9 mouse cellular contexts compared by ENCODE assay signal in genomic region chr10:110727816-110728215, GRCm38 (mm10). TPM values are rescaled to one million over a fixed set of nuclear protein-coding genes. Genes with fewer than 3 reads are reported as not detected.
DNase-seq lines count a peak whose midpoint lies in the region; TF ChIP-seq lines count a peak whose summit lies in the region.
"Had no signal": no experiment of that assay in that cellular context is flagged by ENCODE, and none has a peak within 500 bp of the region (broad histone marks: within the 10 kb centered on the region; RNA-seq: fewer than 3 reads in every experiment).

No protein-coding gene starts in this region.

- no peak overlapping the region for H3K4me3 ChIP-seq in gastrocnemius, adult 2 months
- H3K4me3 ChIP-seq: lung, embryonic 15.5 days had no signal

- H3K27ac ChIP-seq in gastrocnemius, adult 2 months: no peak overlapping the region
- H3K27ac ChIP-seq: lung, embryonic 15.5 days had no signal

- intact Hi-C loops in gastrocnemius, adult 2 months (cut with DNase I): loop anchor here (2.0 kb wide), 1 partner anchor 33 kb away; no protein-coding TSS in a partner anchor
- intact Hi-C loops in gastrocnemius, postnatal 14 days (cut with DNase I; ENCODE audit: low total_unique reads): no loop called here

- peak; percentile 88 for TF ChIP-seq CTCF in gastrocnemius, adult 2 months (IDR thresholded peaks at IDR 0.05)

- peak; percentile 50 for DNase-seq in gastrocnemius, adult 2 months
- no peak for DNase-seq in gastrocnemius, postnatal 14 days
- DNase-seq in urinary bladder, postnatal 25 days (ENCODE audit: low spot score): peak; percentile 41
- DNase-seq in urinary bladder, postnatal 10 days (ENCODE audit: low spot score): no peak
- peak; percentile 69 for DNase-seq in embryo, embryonic 11 days
- peak; percentile 47 for DNase-seq in kidney, postnatal 14 days
- peak; percentile 68 for DNase-seq in naive thymus-derived CD4-positive, alpha-beta T cell, adult 2 months (ENCODE audit: low read depth)
- DNase-seq in layer of hippocampus, adult 9-10 months (ENCODE audit: low spot score): no peak

RNA-seq across cellular contexts. Expression of gene E2f7, which starts 17.4 kb away (rescaled TPM):
- total RNA-seq in gastrocnemius, adult 2 months (2021): under 1 TPM; 0.43 to 0.73 TPM
- 1 to 10 TPM; 2.2 to 2.3 TPM for total RNA-seq in gastrocnemius, postnatal 14 days (2021)

Comparison
In these comparisons a context has a peak if more than half of its experiments do, and no peak if none do; other contexts are left out.
1. DNase-seq: peak in gastrocnemius, adult 2 months (single experiment), urinary bladder, postnatal 25 days (single experiment), embryo, embryonic 11 days (single experiment), kidney, postnatal 14 days (single experiment) and naive thymus-derived CD4-positive, alpha-beta T cell, adult 2 months (single experiment); none in gastrocnemius, postnatal 14 days (single experiment), urinary bladder, postnatal 10 days (single experiment) and layer of hippocampus, adult 9-10 months (single experiment).